In the genomic region with DNA sequence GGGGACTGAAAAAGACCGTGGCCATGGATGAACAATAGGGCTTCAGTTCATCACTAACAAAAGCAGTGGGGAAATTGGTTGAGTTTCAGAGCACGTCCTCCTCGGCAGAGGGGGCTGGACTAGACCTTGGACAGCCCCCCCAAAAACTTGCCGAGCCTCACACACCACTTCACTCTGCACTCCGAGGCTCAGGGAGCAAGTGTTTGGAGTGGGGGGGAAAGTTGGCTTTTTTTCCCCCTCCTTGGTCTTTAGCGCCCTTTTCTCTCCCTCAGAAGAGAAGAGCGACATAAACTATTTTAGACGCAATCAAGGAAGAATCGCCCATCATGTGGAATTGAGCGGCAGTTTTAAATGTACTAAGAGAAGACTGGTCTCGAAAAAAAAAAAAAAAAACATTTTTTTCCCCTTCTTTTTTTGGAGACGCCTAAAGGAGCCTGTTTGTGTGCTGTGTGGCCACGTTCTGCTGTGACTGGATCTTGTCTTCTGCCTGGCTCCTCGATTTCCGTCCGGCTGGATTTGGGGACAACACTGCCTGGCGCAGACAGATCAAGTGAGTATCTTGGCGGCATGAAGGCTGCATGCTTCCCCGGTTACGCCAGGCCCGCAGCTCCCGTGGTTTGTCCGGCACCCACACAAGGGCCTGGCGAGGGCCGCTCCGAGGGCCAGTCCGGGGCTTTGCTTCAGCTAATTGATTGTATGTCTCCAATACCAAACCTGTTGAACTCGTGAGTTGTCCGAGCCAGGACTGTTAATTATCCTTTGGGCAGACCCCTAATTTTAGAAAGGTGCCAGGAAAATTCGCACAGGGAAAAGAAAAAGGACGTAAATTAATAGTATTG, we compare ENCODE assay signal across 8 mouse cellular contexts.
DNase-seq lines count a peak whose midpoint lies in the region; ATAC-seq and TF ChIP-seq lines count a peak whose summit lies in the region.

No protein-coding gene starts in this region.

- peak overlapping the region; percentile 96 for H3K4me2 ChIP-seq in kidney, postnatal 0 days (ENCODE audit: low read length)
- H3K4me2 ChIP-seq in forebrain, postnatal 0 days (ENCODE audit: low read depth), result peak overlapping the region; percentile 71

- H3K27me3 ChIP-seq in kidney, postnatal 0 days (ENCODE audit: insufficient read depth, low read length), result peaks cover 45% of the 10 kb centered on the region
- H3K27me3 ChIP-seq in forebrain, postnatal 0 days (ENCODE audit: insufficient read depth, low read length), result no peaks in the 10 kb centered on the region
- peaks cover 94% of the 10 kb centered on the region for H3K27me3 ChIP-seq in limb, embryonic 10.5 days (ENCODE audit: low read depth, poor library complexity, severe bottlenecking)

- peak overlapping the region; percentile 35 for H3K4me3 ChIP-seq in kidney, postnatal 0 days (replicated peaks; ENCODE audit: low read depth, low read length)
- peak overlapping the region; percentile 67 for H3K4me3 ChIP-seq in forebrain, postnatal 0 days (ENCODE audit: low read depth, low read length)
- peak overlapping the region; percentile 30 for H3K4me3 ChIP-seq in limb, embryonic 10.5 days

- 0 out of 2 replicates have a peak overlapping the region, but pooled peaks have one; percentile 14 for H3K9ac ChIP-seq in kidney, postnatal 0 days (ENCODE audit: low read depth, low read length)
- H3K9ac ChIP-seq in forebrain, postnatal 0 days, result peak overlapping the region; percentile 100

- ATAC-seq in kidney, postnatal 0 days (replicated peaks; ENCODE audit: low FRiP score, low read depth), result no peak
- ATAC-seq in forebrain, postnatal 0 days, result peak; percentile 38
- ATAC-seq in CD4-positive, CD25-positive, alpha-beta regulatory T cell, adult 4 months, result no peak

- under 1% methylated on average over 30 of the region's 31 CpGs for WGBS in kidney, postnatal 0 days
- WGBS in forebrain, postnatal 0 days, result under 1% methylated on average over 30 of the region's 31 CpGs
- under 1% methylated on average over 31 of the region's 31 CpGs for WGBS in limb, embryonic 10.5 days

- no peaks in the 10 kb centered on the region for H3K36me3 ChIP-seq in kidney, postnatal 0 days (ENCODE audit: insufficient read depth, low read length)
- peaks cover 8% of the 10 kb centered on the region; the same call in 1 of the 2 replicates for H3K36me3 ChIP-seq in forebrain, postnatal 0 days (ENCODE audit: insufficient read depth)
- no peaks in the 10 kb centered on the region for H3K36me3 ChIP-seq in limb, embryonic 10.5 days

- no peak for TF ChIP-seq CTCF in kidney, postnatal 0 days (IDR thresholded peaks at IDR 0.05; ENCODE audit: low read depth)
- TF ChIP-seq CTCF in forebrain, postnatal 0 days (IDR thresholded peaks at IDR 0.05; ENCODE audit: low read depth), result 0 out of 2 replicates have a peak, but pooled peaks have one; percentile 5

- H3K27ac ChIP-seq in kidney, postnatal 0 days, result 0 out of 2 replicates have a peak overlapping the region, but pooled peaks have one; percentile 1
- H3K27ac ChIP-seq in forebrain, postnatal 0 days (ENCODE audit: low read depth, low read length), result peak overlapping the region; percentile 100
- no peak overlapping the region for H3K27ac ChIP-seq in limb, embryonic 10.5 days

- H3K4me1 ChIP-seq in kidney, postnatal 0 days (replicated peaks; ENCODE audit: insufficient read depth, low read length), result no peaks in the 10 kb centered on the region; the same call in 1 of the 2 replicates
- no peaks in the 10 kb centered on the region for H3K4me1 ChIP-seq in forebrain, postnatal 0 days (ENCODE audit: insufficient read depth)
- peaks cover 35% of the 10 kb centered on the region for H3K4me1 ChIP-seq in limb, embryonic 10.5 days

- DNase-seq in kidney, postnatal 0 days (ENCODE audit: low spot score), result no peak
- DNase-seq in kidney, adult 11 months, result no peak
- peak; percentile 64 to 74 for DNase-seq in cerebellum, adult 18-20 months
- DNase-seq in forebrain, postnatal 0 days, result peak; percentile 89
- peak; percentile 72 for DNase-seq in limb, embryonic 10.5 days (ENCODE audit: low spot score)
- peak; percentile 69 for DNase-seq in right cerebral cortex, postnatal 25 days
- DNase-seq in gastrocnemius, postnatal 10 days, result no peak

- H3K9me3 ChIP-seq in kidney, postnatal 0 days (replicated peaks; ENCODE audit: low read length), result no peaks in the 10 kb centered on the region
- no peaks in the 10 kb centered on the region for H3K9me3 ChIP-seq in forebrain, postnatal 0 days (ENCODE audit: low read length)
- no peaks in the 10 kb centered on the region for H3K9me3 ChIP-seq in limb, embryonic 10.5 days (replicated peaks)

Comparison
In these comparisons a context has a peak if more than half of its experiments do, and no peak if none do; other contexts are left out.
1. DNase-seq: peak in cerebellum, adult 18-20 months (2 of 2), forebrain, postnatal 0 days (single experiment), limb, embryonic 10.5 days (single experiment) and right cerebral cortex, postnatal 25 days (single experiment); none in kidney, postnatal 0 days (single experiment), kidney, adult 11 months (single experiment) and gastrocnemius, postnatal 10 days (single experiment).
2. Peak in every context shown above with its lines, with median percentiles within 50 percentile points of each other: H3K4me3 ChIP-seq.